Mouse (Mus musculus): ENCODE measurements at regions not wholly inside any gene's neighbourhood (a gene's known extent, or its start where the extent isn't known, plus 50 kb on each side); places are given as distances from the start of the nearest gene placed in this dataset.

DNA sequence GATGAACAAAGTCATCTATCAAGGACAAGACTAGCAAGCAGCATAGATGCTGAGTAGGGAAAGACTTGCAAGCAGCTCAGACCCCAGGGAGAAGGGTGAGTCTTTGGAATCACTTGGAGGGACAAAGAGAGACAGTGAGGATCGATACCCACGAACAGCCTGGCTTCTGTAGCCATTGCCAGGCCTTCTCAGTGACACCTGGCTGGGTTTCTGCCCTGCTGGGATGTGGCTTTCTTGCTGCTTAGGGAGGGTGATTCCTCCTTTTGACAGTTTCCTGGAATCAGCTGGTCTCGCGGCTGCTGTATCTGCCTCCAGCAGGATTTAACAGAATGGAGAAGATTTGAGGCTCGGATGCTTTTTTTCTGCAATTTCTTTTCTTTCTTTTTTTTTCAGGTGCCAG lies 156.3 kb upstream of the Hs3st4 start:
- no peaks in the 10 kb centered on the region for H3K27me3 ChIP-seq
- no peak overlapping the region for H3K9ac ChIP-seq
- no peaks in the 10 kb centered on the region for H3K4me1 ChIP-seq (replicated peaks)
- no peaks in the 10 kb centered on the region for H3K9me3 ChIP-seq
- 77% methylated on average over 5 of the region's 5 CpGs for WGBS
- H3K4me2 ChIP-seq, result no peak overlapping the region
- no peak overlapping the region for H3K27ac ChIP-seq
- ATAC-seq (ENCODE audit: low FRiP score), result no peak
- no peak overlapping the region for H3K4me3 ChIP-seq
- H3K36me3 ChIP-seq, result no peaks in the 10 kb centered on the region

- Histone ChIP-seq H3K9ac (no peak overlapping the region), H3K27me3 (no peaks in the 10 kb centered on the region), H3K36me3 (no peaks in the 10 kb centered on the region), H3K4me2 (no peak overlapping the region), H3K4me1 (replicated peaks) (no peaks in the 10 kb centered on the region), H3K4me3 (no peak overlapping the region), H3K9me3 (no peaks in the 10 kb centered on the region), H3K27ac (no peak overlapping the region)
- ATAC-seq (ENCODE audit: low FRiP score), result no peak
- 93% methylated on average over 7 of the region's 7 CpGs for WGBS
Observed at GRCm38 (mm10) chr7:123842552-123842951, 140.1 kb upstream of the Hs3st4 start.

DNA sequence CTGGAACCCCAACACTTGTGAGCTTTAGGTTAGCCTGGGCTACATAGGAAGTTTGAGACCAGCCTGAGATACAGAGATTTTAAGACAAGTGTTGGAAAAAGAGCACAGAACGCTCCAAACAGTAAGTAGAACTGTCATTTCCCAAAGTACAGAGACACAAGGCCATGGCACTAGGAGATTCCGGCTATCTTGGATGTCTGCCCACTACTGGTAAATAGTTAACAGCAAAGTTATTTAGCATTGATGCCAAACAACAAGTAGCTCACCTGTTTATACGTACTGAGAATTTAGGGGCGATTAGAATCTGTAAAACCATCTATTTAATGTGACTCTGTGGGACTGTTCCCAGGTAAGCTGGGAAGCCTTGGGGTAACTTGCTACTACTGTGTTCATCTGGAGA lies 135.6 kb upstream of the Hs3st4 start:
- WGBS, result 91% methylated on average over 4 of the region's 4 CpGs

GRCm38 (mm10) chr7:123848644-123849043 lies 134.0 kb upstream of the Hs3st4 start:
- Histone ChIP-seq H3K4me1 (replicated peaks) (0 out of 2 replicates have a peak, but pooled peaks cover 9% of the 10 kb centered on the region), H3K9ac (no peak overlapping the region), H3K36me3 (no peaks in the 10 kb centered on the region), H3K27ac (no peak overlapping the region), H3K4me3 (no peak overlapping the region), H3K27me3 (no peaks in the 10 kb centered on the region), H3K9me3 (no peaks in the 10 kb centered on the region), H3K4me2 (no peak overlapping the region)
- whole genome bisulfite sequencing, result 35% methylated on average over 5 of the region's 5 CpGs
- no peak for ATAC-seq (ENCODE audit: low FRiP score)

More for the DNA sequence above, 135.6 kb upstream of the Hs3st4 start:
- Histone ChIP-seq H3K27me3 (no peaks in the 10 kb centered on the region), H3K4me1 (replicated peaks) (0 out of 2 replicates have a peak, but pooled peaks cover 9% of the 10 kb centered on the region), H3K4me3 (no peak overlapping the region), H3K9me3 (no peaks in the 10 kb centered on the region), H3K9ac (no peak overlapping the region), H3K27ac (no peak overlapping the region), H3K36me3 (no peaks in the 10 kb centered on the region), H3K4me2 (no peak overlapping the region)
- no peak for ATAC-seq (ENCODE audit: low FRiP score)

DNA sequence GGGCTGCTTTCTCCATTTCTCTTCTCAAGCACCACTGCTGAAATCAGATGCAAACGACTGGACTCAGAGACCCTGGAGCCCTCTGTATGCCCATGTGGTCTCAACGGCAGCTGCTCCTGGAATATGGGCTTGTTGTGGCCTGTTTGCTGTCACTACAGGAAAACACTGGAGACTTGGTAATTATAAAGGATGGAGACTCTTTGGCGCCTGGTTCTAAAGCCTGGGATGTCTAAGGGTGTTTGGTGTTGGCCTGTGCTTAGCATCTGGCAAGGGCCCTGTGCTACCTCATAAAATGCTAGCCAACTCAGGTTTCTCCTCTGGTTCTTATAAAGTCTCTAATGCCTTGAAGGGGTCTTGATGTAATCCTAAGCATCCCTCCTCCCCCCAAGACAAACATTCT lies 133.4 kb upstream of the Hs3st4 start:
- Histone ChIP-seq H3K4me3 (no peak overlapping the region), H3K9ac (no peak overlapping the region), H3K27me3 (no peaks in the 10 kb centered on the region), H3K4me2 (no peak overlapping the region), H3K36me3 (no peaks in the 10 kb centered on the region), H3K27ac (no peak overlapping the region), H3K9me3 (no peaks in the 10 kb centered on the region), H3K4me1 (replicated peaks) (0 out of 2 replicates have a peak, but pooled peaks cover 9% of the 10 kb centered on the region)
- 73% methylated on average over 3 of the region's 3 CpGs for WGBS
- ATAC-seq (ENCODE audit: low FRiP score), result no peak

DNA sequence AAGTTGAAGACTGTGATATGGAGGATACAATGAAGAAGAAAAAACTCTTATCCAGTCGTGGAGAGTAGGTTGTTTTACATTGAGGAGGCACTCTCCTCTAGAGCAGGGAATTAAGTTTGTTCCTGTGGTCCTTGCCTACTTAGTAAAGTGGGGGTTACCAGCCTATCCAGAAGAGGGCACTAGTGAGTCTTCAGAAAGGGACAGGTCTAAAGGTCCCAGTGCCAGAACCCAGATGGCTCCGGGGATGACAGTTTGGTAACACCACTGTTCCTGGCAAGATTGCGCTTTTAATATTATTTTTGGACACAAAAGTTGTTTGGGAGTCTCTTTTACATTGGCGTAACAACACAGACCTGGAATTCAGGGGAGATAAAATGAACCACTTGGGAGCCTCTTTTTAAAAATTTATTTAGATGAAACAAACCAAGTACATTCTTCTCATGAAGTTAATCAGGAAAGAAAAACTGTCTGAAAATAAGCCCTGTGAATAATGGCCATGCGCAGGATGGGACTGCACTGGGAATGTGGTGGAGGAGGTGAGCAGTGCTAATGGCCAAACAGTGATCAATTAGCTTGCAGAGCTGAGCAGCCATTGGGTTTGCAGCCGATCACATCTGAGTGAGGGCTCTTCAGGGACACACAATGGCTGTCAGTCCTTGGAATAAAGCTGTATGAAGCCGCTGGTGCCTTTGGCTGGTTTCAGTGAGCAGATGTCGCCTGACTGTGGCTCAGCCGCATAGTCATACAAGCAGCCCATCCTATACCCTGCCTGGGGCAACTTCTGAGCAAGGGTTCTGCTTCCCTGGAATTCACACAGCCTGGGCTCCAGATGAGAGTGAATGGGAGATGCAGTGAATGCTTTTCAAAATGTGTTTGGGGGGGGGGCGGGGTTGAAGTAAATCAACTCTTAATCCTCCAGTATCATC lies 132.1 kb upstream of the Hs3st4 start:
- WGBS, result 68% methylated on average over 10 of the region's 10 CpGs
- no peak overlapping the region for H3K27ac ChIP-seq
- no peaks in the 10 kb centered on the region for H3K36me3 ChIP-seq
- H3K4me1 ChIP-seq (replicated peaks), result 0 out of 2 replicates have a peak, but pooled peaks cover 9% of the 10 kb centered on the region
- H3K9me3 ChIP-seq, result no peaks in the 10 kb centered on the region
- ATAC-seq (ENCODE audit: low FRiP score), result peak; percentile 63; the same call in 1 of the 2 replicates
- no peak overlapping the region for H3K9ac ChIP-seq
- H3K27me3 ChIP-seq, result no peaks in the 10 kb centered on the region
- H3K4me2 ChIP-seq, result no peak overlapping the region
- no peak overlapping the region for H3K4me3 ChIP-seq

DNA sequence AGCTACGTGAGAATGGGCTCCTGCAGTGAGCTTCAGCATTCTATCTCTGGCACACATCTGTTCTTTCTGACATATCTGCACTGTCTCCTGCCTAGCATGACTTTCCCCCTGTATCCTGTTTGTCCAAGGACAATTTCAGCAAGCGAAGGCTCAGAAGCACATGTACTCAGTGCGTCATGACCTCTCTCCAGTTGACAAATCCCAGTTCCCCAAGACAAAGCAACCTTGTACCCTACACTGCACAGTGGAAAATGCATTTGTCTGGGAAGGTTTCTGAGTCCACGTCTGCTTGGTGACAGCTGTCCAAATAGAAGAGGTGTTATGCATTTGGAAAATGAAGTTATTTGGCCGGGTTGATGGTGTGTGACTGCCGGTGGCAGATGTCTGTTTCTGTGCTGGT lies 125.1 kb upstream of the Hs3st4 start:
- H3K4me1 ChIP-seq (replicated peaks), result no peaks in the 10 kb centered on the region
- no peak overlapping the region for H3K9ac ChIP-seq
- no peaks in the 10 kb centered on the region for H3K36me3 ChIP-seq
- H3K27ac ChIP-seq, result no peak overlapping the region
- ATAC-seq (ENCODE audit: low FRiP score), result no peak
- H3K4me3 ChIP-seq, result no peak overlapping the region
- no peak overlapping the region for H3K4me2 ChIP-seq
- no peaks in the 10 kb centered on the region for H3K9me3 ChIP-seq
- WGBS, result 73% methylated on average over 6 of the region's 6 CpGs
- no peaks in the 10 kb centered on the region for H3K27me3 ChIP-seq

DNA sequence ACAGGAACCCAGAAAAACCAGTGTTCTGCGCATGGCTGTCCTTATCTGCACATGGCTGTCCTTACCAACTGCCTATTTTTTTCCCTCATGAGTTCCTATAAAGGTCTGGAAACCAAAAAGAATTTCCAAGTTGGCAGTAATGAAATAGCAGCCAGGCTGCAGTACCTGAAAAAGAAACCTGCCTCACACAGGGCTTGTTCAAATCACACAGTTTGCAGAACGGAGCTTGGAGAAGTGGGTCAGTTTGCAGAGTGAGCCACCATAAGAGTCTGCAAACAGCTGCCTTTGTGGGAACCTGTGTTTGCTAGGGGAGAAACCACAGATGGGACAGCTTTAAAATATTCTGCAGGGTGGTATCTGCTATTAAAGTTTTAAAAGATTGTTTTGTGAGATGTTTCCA lies 121.0 kb upstream of the Hs3st4 start:
- Histone ChIP-seq H3K4me1 (replicated peaks) (no peaks in the 10 kb centered on the region), H3K4me3 (no peak overlapping the region), H3K36me3 (no peaks in the 10 kb centered on the region), H3K27me3 (no peaks in the 10 kb centered on the region), H3K27ac (no peak overlapping the region), H3K9ac (no peak overlapping the region), H3K4me2 (no peak overlapping the region), H3K9me3 (no peaks in the 10 kb centered on the region)
- WGBS, result 86% methylated on average over 2 of the region's 2 CpGs
- ATAC-seq (ENCODE audit: low FRiP score), result no peak

DNA sequence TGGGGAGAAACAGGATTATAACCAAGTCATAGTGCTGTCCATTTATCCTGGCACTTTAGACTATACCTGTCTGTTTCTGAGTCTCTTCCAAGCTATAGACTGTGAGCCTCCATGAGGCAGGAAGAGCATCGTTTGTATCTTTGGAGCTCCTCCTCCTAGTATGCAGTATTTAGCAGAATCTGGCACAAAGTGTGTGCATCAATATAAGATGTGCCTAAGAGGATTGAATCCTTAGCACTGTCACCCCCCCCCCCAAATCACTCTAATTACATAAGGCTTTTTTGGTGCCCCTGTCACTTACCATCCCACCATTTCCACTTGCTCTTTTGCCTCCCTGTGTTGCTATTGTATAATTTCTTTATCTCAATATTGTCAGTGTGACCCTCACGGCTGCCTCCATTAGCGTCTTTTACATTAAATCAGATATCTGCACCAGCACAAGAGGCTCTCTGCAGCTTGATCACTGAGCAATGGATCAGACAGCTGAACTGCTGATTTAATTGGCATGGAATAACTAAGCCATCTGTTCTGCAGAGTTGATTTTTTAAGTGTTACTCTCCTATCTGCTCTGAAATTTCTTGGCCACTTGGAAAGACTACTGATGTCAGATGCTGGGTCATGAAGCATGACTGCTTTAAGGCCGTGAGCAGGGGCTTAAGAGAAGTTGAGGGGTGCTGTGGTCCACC lies 85.8 kb upstream of the Hs3st4 start:
- Histone ChIP-seq H3K4me3 (no peak overlapping the region), H3K36me3 (no peaks in the 10 kb centered on the region), H3K27ac (no peak overlapping the region), H3K27me3 (no peaks in the 10 kb centered on the region), H3K9ac (no peak overlapping the region), H3K4me2 (no peak overlapping the region), H3K9me3 (no peaks in the 10 kb centered on the region), H3K4me1 (replicated peaks) (no peaks in the 10 kb centered on the region)
- ATAC-seq (ENCODE audit: low FRiP score), result no peak
- WGBS, result 78% methylated on average over 4 of the region's 4 CpGs

DNA sequence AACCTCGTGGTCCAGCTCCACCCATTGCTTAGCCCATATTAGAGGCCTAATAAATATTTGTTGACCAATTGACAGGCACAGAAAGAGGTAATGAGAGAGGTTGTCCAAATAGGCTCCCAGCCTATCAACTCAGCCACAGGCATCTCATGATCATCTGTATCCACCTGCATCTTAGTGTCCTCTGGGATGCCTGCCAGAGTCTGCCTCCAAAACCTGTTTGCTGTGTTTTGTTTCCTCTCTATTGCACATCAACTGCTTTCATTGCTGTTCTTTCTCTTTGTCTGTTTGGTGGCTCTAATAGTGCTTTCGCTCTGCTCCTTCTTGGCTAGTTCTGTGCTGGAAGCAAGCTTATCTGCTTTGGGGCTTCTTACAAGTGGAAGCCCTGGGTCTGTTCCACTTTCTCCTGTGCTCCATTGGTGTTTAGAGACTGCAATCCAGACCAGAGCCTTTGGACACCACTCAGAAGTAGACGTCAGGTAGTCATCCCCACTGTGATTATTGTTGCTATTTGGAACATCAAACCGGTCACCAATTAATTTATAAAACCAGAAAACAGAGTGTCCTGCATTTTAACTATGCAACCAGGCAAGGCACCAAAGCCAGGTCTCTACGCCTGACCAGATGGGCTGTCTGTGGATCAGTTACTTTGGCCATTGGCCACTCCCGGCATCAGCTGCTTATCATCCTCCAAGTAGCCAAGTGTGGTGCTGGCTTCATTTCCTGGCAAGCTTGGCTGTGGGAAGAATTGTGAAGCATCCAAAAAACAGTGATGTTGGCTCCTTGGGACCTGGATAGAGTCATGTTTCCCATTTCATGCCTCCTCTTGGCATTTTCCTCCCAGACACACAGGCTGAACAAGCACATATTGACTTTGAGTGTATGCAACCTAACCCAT lies 74.5 kb upstream of the Hs3st4 start:
- no peaks in the 10 kb centered on the region for H3K36me3 ChIP-seq
- H3K4me1 ChIP-seq (replicated peaks), result no peaks in the 10 kb centered on the region
- 90% methylated on average over 6 of the region's 6 CpGs for WGBS
- H3K9ac ChIP-seq, result no peak overlapping the region
- H3K4me2 ChIP-seq, result no peak overlapping the region
- H3K9me3 ChIP-seq, result no peaks in the 10 kb centered on the region
- H3K27me3 ChIP-seq, result no peaks in the 10 kb centered on the region
- H3K4me3 ChIP-seq, result no peak overlapping the region
- H3K27ac ChIP-seq, result no peak overlapping the region
- ATAC-seq (ENCODE audit: low FRiP score), result no peak

DNA sequence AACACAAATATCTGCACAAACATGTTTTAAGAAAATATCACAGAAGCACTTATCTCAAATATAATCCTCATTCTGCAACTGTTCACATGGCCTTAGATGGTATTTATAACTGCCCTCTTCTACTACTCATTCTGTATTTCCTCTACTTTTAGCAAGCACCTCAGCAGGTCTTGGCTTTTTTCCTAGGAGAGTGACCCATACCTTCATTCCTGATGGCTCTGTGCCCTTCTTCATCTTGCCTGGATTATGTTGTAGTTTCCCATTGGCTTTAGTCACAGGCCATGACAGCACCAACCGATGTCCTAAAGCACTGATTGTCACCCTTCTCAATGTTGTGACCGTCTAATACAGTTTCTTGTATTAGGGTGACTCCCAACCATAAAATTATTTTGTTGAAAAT lies 61.2 kb upstream of the Hs3st4 start:
- Histone ChIP-seq H3K4me1 (replicated peaks) (no peaks in the 10 kb centered on the region), H3K9me3 (no peaks in the 10 kb centered on the region), H3K36me3 (no peaks in the 10 kb centered on the region), H3K27me3 (no peaks in the 10 kb centered on the region), H3K4me2 (no peak overlapping the region), H3K9ac (no peak overlapping the region), H3K4me3 (no peak overlapping the region), H3K27ac (no peak overlapping the region)
- 92% methylated on average over 2 of the region's 2 CpGs for WGBS
- ATAC-seq (ENCODE audit: low FRiP score), result no peak

GRCm38 (mm10) chr7:123932486-123932885 lies 50.2 kb upstream of the Hs3st4 start:
- Histone ChIP-seq H3K27me3 (no peaks in the 10 kb centered on the region), H3K9ac (no peak overlapping the region), H3K4me2 (no peak overlapping the region), H3K36me3 (no peaks in the 10 kb centered on the region), H3K4me1 (replicated peaks) (peaks cover 11% of the 10 kb centered on the region; the same call in 1 of the 2 replicates), H3K9me3 (no peaks in the 10 kb centered on the region), H3K4me3 (no peak overlapping the region), H3K27ac (no peak overlapping the region)
- 0 out of 2 replicates have a peak, but pooled peaks have one; percentile 36 for ATAC-seq (ENCODE audit: low FRiP score)
- WGBS, result 45% methylated on average over 7 of the region's 7 CpGs
